Mouse (Mus musculus) effector memory CD4-positive, alpha-beta T cell, adult 7 months (primary cell): ENCODE results near the gene Hdac8. TPM values are rescaled to one million over a fixed set of nuclear protein-coding genes. Genes with fewer than 3 reads are reported as not detected.

ENCODE experiments used
- polyA plus RNA-seq: library from polyadenylated mRNA; unstranded; fragments of 100-300 nt; shearing (Covaris generic); gene quantifications from one replicate; pipeline ENCODE4 v1.2.1, GENCODE M21; 2017

The Hdac8 gene
- 10.0 TPM for polyA plus RNA-seq

DNA sequence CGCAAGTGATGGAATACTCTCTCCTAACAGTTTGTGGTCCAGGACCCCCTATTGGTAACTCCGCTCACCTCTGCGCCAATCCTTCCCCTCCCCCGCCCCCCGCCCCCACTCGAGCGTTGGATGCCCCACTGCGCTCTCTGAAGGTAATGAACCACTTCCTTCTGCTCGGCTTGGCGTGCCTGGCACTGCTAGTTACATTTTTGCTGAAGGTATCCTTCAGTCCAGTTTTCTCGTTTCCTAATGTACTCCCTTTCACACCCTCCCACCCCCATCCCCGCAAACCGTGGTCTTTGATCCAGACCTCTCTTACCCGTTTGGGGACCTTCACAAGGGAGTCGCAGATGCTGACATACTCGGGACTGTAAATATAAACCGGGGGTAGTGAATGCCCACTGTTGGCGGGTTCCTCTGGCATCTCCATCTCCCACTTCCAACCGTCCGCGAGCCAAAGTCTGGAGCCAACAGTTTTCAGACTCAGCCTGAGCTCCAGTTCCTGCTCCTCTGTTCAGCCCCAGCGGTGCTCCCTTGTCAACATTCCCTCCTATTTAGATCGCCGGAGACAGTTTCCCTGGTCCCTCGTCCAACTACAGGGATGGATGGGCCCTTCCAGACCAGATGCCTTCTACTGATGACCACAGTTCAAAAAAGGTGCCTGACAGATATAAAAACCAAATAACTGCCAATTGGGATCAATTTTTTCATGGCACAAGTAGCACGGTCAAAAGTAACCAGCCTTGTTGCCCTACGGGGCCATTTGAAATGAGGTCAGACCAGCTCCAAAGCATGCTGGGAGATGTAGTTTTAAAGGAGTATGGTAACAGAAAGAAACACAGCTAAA lies at the start of gene Hdac8:
Gene Hdac8, minus strand, starts transcription at position 716 of the 838 bp plus-strand sequence.

DNA sequence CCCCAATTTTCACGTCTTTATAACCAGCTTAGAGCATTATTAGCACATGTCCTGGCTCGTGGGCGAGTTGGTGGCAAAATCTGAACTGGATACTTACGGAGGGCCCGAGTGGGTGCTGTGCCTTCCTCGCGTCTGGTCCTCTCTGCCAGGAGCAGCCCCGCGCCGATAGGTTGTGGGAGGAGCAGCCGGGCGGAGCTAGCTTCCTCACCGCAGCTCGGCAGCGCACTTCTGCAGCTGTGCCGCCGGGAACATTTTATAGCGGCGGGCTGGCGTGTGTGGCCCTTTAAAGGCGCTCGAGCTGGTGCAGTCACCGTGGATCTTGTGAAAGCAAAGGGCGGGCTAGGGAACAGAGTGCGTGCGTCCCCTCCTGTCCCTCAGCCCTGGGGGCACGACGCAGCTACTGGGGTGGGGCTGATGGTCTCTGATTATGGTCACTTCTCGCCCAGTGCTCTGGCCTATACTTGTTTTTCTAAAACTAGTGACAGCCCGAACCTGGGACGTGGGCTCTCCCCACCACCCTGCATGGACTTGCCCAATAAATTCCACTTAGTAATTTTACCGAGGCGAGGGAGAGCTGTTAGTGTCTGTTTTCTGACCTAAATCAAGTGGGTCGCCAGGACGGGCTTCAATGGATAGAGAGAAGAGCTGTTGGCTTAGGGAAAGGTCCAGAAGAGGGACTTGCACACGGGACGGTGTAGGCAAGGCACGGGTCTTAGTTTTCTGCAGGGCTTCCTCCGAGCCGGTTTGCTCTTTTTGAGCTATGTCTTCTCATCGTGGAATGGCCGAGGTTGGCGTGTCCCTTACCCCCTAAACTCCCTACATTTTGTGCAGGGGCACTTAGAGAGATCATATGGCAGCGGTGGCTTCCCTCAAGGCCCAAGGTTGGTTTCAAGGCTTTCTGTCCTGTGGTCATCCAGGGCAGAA lies 253.0 kb downstream of the Hdac8 start, which contains the start of gene Cited1:
Gene Cited1, minus strand, starts transcription at position 245 of the 924 bp plus-strand sequence.

Other genes with a start within 250 kb of the Hdac8 start
- gene Phka1, start 138.9 kb upstream of the Hdac8 start, polyA plus RNA-seq: 0.59 TPM
- not detected for gene Gm3880, start 181.6 kb upstream of the Hdac8 start, polyA plus RNA-seq
- gene Gm9112, start 202.3 kb upstream of the Hdac8 start, polyA plus RNA-seq: not detected
- not detected for gene Dmrtc1b, start 202.5 kb upstream of the Hdac8 start, polyA plus RNA-seq